Mouse (Mus musculus): Measurements from ENCODE around the gene Ldb3.

DNA sequence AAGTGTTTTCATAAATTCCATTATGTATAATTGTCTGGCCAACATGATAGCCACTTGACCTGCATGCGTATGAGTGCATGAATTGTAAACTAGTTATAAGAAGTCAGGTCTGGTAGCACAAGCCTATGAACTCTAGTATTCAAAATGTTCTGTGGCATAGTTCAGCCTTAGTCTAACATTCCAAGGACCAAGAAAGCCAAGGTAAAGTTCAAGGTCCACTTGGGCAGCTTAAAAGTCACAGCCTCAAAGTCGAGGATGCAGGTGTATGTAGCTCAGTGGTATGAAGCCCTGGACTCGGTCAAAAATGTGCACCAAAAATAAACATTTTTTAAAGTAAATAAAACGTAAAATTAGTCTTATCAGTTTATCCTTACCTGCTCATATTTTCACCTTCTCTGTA, 75.9 kb downstream of the Ldb3 start:
- no peak for TF ChIP-seq CTCF (IDR thresholded peaks at IDR 0.05; ENCODE audit: extremely low read depth, insufficient read length, insufficient replicate concordance, low read depth, low read length)
- no peak for TF ChIP-seq POLR2A (IDR thresholded peaks at IDR 0.05; ENCODE audit: low read depth, low read length)

All from small intestine, adult 2 months (tissue).